Mouse (Mus musculus) megakaryocyte, embryonic 14.5 days (primary cell): ENCODE measurements around the gene Rere.

Experiments
- FLI1 ChIP-seq: IDR thresholded peaks from 2 replicates; pipeline ENCODE4 v1.6.1; 2012; ENCODE audit warnings: low read length, inconsistent platforms, mixed read lengths
- GATA1 ChIP-seq: IDR thresholded peaks from 3 replicates; pipeline ENCODE4 v1.6.1; 2012; ENCODE audit warnings: mixed read lengths, low read length, inconsistent platforms, borderline replicate concordance

- TF ChIP-seq GATA1: no peak
- TF ChIP-seq FLI1: no peak
Measured at GRCm38 (mm10) chr4:150576339-150576738, 294.9 kb downstream of the Rere start.
